Mouse (Mus musculus): Measurements from ENCODE around the gene Trnp1. TPM values are rescaled to one million over a fixed set of nuclear protein-coding genes. Genes with fewer than 3 reads are reported as not detected.

Trnp1 gene
- polyA plus RNA-seq, 1 experiment from 2014 or later = 1.4 TPM

DNA sequence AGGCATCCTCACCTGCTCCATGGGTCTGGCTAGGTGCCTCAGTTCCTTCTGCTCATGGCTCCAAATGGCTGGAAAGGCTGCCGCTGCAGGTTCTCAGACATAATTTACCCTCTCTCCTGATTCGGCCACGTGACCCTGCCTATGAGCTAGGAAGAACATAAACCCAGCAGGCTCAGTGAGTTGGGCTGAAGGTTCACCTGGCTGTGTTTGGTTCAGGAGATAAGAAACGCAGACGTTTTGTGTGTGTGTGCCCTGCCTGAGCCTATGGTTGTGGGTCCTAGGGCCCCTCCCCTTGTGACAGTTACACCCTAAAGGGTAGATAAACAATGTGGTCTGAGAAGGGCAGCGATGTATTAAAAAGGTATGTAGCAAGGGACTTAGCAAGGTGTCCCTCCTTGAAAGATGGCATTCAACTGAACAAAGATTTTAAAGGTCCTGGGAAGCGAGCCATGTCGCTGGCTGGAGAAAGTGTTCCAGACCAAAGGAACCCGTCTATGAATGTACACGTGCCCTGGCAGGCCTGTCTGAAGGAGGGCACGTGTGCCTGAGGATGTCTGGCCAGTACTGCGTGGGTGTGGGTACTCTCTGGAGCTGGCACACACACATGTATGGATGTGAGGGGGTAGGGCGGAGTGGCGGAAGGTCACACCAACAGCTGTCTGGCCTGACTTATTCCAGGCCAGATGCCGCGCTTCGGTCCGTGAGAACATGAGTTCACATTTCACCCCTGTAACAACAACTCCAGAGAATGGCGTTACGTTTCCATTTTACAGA is 9.5 kb downstream of the Trnp1 start:
- no peak overlapping the region for H3K4me2 ChIP-seq (replicated peaks; ENCODE audit: low read depth, low read length)
- no peak overlapping the region for H3K27ac ChIP-seq (ENCODE audit: low read depth, low read length)
- 63% methylated on average over 20 of the region's 20 CpGs for WGBS
- no peaks in the 10 kb centered on the region for H3K36me3 ChIP-seq (ENCODE audit: control insufficient read depth, insufficient read depth, low read length)
- no peak overlapping the region for H3K4me3 ChIP-seq (ENCODE audit: low read length)
- peaks cover 22% of the 10 kb centered on the region for H3K4me1 ChIP-seq (ENCODE audit: control insufficient read depth, insufficient read depth, low read length)
- H3K9me3 ChIP-seq (ENCODE audit: control insufficient read depth, low read length) = no peaks in the 10 kb centered on the region
- no peak for ATAC-seq (ENCODE audit: low FRiP score, low TSS enrichment)
- no peak overlapping the region for H3K9ac ChIP-seq (ENCODE audit: low read depth, low read length)
- 0 out of 2 replicates have a peak, but pooled peaks cover 4% of the 10 kb centered on the region for H3K27me3 ChIP-seq (ENCODE audit: control insufficient read depth, insufficient read depth, low read length)

DNA sequence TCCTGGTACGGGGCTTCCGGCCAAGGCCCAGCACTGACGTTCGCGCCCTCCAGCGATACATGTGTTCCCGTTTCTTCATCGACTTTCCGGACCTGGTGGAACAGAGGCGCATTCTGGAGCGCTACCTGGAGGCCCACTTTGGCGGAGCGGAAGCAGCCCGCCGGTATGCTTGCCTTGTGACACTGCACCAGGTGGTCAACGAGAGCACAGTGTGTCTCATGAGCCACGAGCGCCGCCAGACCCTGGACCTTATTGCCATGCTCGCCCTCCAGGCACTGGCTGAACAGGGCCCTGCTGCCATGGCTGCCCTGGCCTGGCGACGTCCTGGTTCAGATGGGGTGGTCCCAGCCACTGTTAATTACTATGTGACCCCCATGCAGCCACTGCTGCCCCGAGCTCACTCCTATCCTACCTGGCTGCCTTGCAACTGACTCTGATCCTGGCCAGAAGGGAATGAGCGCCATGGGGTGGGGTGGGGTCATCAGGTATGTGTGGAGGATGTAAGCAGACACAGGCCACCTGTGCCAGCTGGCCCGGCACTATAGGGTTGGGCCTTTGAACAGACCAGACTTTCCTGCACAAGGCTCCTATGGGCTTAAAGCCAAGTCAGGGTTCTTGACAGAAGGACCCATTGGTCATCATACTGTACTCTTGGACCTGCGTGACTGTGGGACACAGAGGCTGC is 11.5 kb downstream of the Trnp1 start:
- Histone ChIP-seq H3K4me1 (ENCODE audit: control insufficient read depth, insufficient read depth, low read length) (peaks cover 18% of the 10 kb centered on the region), H3K27ac (ENCODE audit: low read depth, low read length) (no peak overlapping the region), H3K4me3 (ENCODE audit: low read length) (no peak overlapping the region), H3K4me2 (replicated peaks; ENCODE audit: low read depth, low read length) (no peak overlapping the region), H3K9ac (ENCODE audit: low read depth, low read length) (no peak overlapping the region), H3K36me3 (ENCODE audit: control insufficient read depth, insufficient read depth, low read length) (no peaks in the 10 kb centered on the region), H3K9me3 (ENCODE audit: control insufficient read depth, low read length) (no peaks in the 10 kb centered on the region), H3K27me3 (ENCODE audit: control insufficient read depth, insufficient read depth, low read length) (peaks cover 4% of the 10 kb centered on the region; the same call in 1 of the 2 replicates)
- 92% methylated on average over 26 of the region's 26 CpGs for WGBS
- ATAC-seq (ENCODE audit: low FRiP score, low TSS enrichment) = no peak

- ATAC-seq (ENCODE audit: low FRiP score, low TSS enrichment) = no peak
- Histone ChIP-seq H3K36me3 (ENCODE audit: control insufficient read depth, insufficient read depth, low read length) (no peaks in the 10 kb centered on the region), H3K27me3 (ENCODE audit: control insufficient read depth, insufficient read depth, low read length) (peaks cover 11% of the 10 kb centered on the region), H3K9me3 (ENCODE audit: control insufficient read depth, low read length) (no peaks in the 10 kb centered on the region), H3K4me3 (ENCODE audit: low read length) (no peak overlapping the region), H3K27ac (ENCODE audit: low read depth, low read length) (no peak overlapping the region), H3K4me2 (replicated peaks; ENCODE audit: low read depth, low read length) (no peak overlapping the region), H3K4me1 (ENCODE audit: control insufficient read depth, insufficient read depth, low read length) (peaks cover 17% of the 10 kb centered on the region), H3K9ac (ENCODE audit: low read depth, low read length) (no peak overlapping the region)
- 90% methylated on average over 28 of the region's 28 CpGs for WGBS
Observed at GRCm38 (mm10) chr4:133485691-133486425, 12.5 kb downstream of the Trnp1 start.

DNA sequence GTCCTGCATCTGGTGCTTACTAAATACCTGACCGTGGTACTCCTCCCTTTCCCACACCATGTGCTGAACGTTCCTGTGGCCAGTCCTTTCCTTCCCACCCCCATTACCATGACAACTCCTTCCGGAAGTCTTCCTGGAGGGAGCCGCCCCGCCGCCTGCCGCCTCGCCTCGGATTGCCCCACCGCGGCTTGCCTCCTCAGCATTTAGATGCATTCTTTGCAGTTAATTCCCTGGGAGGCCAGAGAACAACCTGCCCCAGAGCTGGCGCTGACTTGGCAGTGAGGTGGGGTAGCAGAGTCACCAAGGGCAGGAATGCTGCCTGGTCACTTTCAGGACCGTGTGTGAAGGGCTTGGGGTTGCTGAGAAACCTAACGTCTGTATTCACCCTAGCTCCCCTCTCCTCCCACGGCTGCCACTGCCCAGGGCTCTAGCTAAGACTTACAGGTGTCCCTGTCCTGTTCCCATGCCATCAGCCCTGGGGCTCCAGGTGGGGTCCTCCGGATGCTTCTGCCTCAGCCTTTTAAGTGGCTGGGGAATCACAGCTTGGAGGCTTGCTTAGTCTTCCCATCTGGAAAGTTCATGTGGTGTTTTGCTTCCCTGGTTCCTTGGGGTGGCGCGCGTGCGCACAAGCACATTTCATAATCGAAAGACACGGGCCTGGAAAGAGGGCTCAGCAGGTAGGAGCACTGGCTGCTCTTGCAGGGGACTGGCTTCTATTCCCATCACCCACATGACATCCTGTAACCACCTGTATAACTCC is 13.9 kb downstream of the Trnp1 start:
- peak overlapping the region; percentile 16 for H3K4me3 ChIP-seq (ENCODE audit: low read length)
- H3K9ac ChIP-seq (ENCODE audit: low read depth, low read length) = peak overlapping the region; percentile 45
- peaks cover 13% of the 10 kb centered on the region for H3K4me1 ChIP-seq (ENCODE audit: control insufficient read depth, insufficient read depth, low read length)
- ATAC-seq (ENCODE audit: low FRiP score, low TSS enrichment) = no peak
- H3K36me3 ChIP-seq (ENCODE audit: control insufficient read depth, insufficient read depth, low read length) = no peaks in the 10 kb centered on the region
- H3K27ac ChIP-seq (ENCODE audit: low read depth, low read length) = peak overlapping the region; percentile 32; the same call in 1 of the 2 replicates
- H3K27me3 ChIP-seq (ENCODE audit: control insufficient read depth, insufficient read depth, low read length) = peaks cover 19% of the 10 kb centered on the region
- H3K4me2 ChIP-seq (replicated peaks; ENCODE audit: low read depth, low read length) = peak overlapping the region; percentile 38
- H3K9me3 ChIP-seq (ENCODE audit: control insufficient read depth, low read length) = no peaks in the 10 kb centered on the region
- WGBS = 11% methylated on average over 22 of the region's 22 CpGs

GRCm38 (mm10) chr4:133482479-133482878 is 15.9 kb downstream of the Trnp1 start:
- Histone ChIP-seq H3K4me2 (replicated peaks; ENCODE audit: low read depth, low read length) (no peak overlapping the region), H3K36me3 (ENCODE audit: control insufficient read depth, insufficient read depth, low read length) (no peaks in the 10 kb centered on the region), H3K9ac (ENCODE audit: low read depth, low read length) (no peak overlapping the region), H3K27ac (ENCODE audit: low read depth, low read length) (no peak overlapping the region), H3K4me3 (ENCODE audit: low read length) (no peak overlapping the region), H3K4me1 (ENCODE audit: control insufficient read depth, insufficient read depth, low read length) (peaks cover 8% of the 10 kb centered on the region), H3K9me3 (ENCODE audit: control insufficient read depth, low read length) (no peaks in the 10 kb centered on the region), H3K27me3 (ENCODE audit: control insufficient read depth, insufficient read depth, low read length) (peaks cover 28% of the 10 kb centered on the region)
- WGBS = 82% methylated on average over 3 of the region's 3 CpGs
- no peak for ATAC-seq (ENCODE audit: low FRiP score, low TSS enrichment)

DNA sequence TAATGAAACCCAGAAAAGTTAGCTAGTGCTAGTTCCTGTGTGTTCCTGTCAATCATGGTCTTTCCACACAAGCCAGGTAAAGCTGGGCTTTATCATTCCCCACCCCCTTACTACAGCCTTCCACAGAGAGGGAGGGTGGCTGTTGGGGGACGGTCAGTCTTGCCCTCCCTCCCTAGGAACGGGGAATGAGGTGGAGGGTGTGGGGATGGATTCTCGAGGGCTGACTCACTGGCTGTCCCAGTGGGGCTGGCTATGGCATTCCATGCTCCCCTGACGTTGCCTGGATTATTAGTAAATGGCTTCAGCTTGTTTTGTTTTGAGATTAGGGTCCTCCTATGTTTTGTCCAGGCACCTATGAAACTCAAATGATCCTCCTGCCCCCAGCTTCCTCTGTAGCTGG is 16.9 kb downstream of the Trnp1 start:
- H3K4me1 ChIP-seq (ENCODE audit: control insufficient read depth, insufficient read depth, low read length) = peaks cover 8% of the 10 kb centered on the region
- 26% methylated on average over 4 of the region's 4 CpGs for WGBS
- no peaks in the 10 kb centered on the region for H3K36me3 ChIP-seq (ENCODE audit: control insufficient read depth, insufficient read depth, low read length)
- no peaks in the 10 kb centered on the region for H3K9me3 ChIP-seq (ENCODE audit: control insufficient read depth, low read length)
- H3K27ac ChIP-seq (ENCODE audit: low read depth, low read length) = no peak overlapping the region
- H3K27me3 ChIP-seq (ENCODE audit: control insufficient read depth, insufficient read depth, low read length) = peaks cover 28% of the 10 kb centered on the region
- no peak overlapping the region for H3K4me3 ChIP-seq (ENCODE audit: low read length)
- ATAC-seq (ENCODE audit: low FRiP score, low TSS enrichment) = no peak
- no peak overlapping the region for H3K4me2 ChIP-seq (replicated peaks; ENCODE audit: low read depth, low read length)
- no peak overlapping the region for H3K9ac ChIP-seq (ENCODE audit: low read depth, low read length)

GRCm38 (mm10) chr4:133480754-133481153 is 17.6 kb downstream of the Trnp1 start:
- H3K9ac ChIP-seq (ENCODE audit: low read depth, low read length) = no peak overlapping the region
- H3K4me2 ChIP-seq (replicated peaks; ENCODE audit: low read depth, low read length) = peak overlapping the region; percentile 66; the same call in 1 of the 2 replicates
- no peak for ATAC-seq (ENCODE audit: low FRiP score, low TSS enrichment)

DNA sequence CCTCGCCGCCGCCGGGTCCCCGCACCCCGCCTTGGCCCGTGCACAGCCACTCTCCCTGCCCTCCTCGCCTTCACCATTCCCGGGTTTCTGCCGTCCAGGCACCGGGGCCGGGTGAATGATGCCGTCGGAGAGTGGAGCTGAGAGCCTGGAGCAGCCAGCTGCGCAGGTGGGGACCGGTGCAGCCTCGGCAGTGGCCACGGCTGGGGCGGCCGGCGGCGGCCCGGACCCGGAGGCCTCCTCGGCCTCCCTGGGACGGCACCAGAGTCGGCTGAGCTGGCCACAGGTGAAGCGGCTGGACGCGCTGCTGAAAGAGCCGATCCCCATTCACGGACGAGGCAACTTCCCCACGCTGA is 18.2 kb downstream of the Trnp1 start:
- ATAC-seq (ENCODE audit: low FRiP score, low TSS enrichment) = peak; percentile 44
- Histone ChIP-seq H3K9me3 (ENCODE audit: control insufficient read depth, low read length) (no peaks in the 10 kb centered on the region), H3K4me2 (replicated peaks; ENCODE audit: low read depth, low read length) (peak overlapping the region; percentile 66), H3K9ac (ENCODE audit: low read depth, low read length) (peak overlapping the region; percentile 48), H3K4me1 (ENCODE audit: control insufficient read depth, insufficient read depth, low read length) (peaks cover 8% of the 10 kb centered on the region), H3K36me3 (ENCODE audit: control insufficient read depth, insufficient read depth, low read length) (no peaks in the 10 kb centered on the region), H3K4me3 (ENCODE audit: low read length) (peak overlapping the region; percentile 47), H3K27ac (ENCODE audit: low read depth, low read length) (no peak overlapping the region), H3K27me3 (ENCODE audit: control insufficient read depth, insufficient read depth, low read length) (peaks cover 28% of the 10 kb centered on the region)
- 3% methylated on average over 32 of the region's 34 CpGs for whole genome bisulfite sequencing

More at GRCm38 (mm10) chr4:133480754-133481153, 17.6 kb downstream of the Trnp1 start:
- H3K4me3 ChIP-seq (ENCODE audit: low read length) = peak overlapping the region; percentile 47; the same call in 1 of the 2 replicates
- peaks cover 8% of the 10 kb centered on the region for H3K4me1 ChIP-seq (ENCODE audit: control insufficient read depth, insufficient read depth, low read length)
- no peak overlapping the region for H3K27ac ChIP-seq (ENCODE audit: low read depth, low read length)
- H3K27me3 ChIP-seq (ENCODE audit: control insufficient read depth, insufficient read depth, low read length) = peaks cover 28% of the 10 kb centered on the region
- no peaks in the 10 kb centered on the region for H3K36me3 ChIP-seq (ENCODE audit: control insufficient read depth, insufficient read depth, low read length)
- whole genome bisulfite sequencing = 22% methylated on average over 6 of the region's 6 CpGs
- no peaks in the 10 kb centered on the region for H3K9me3 ChIP-seq (ENCODE audit: control insufficient read depth, low read length)
